ENCODE assay signal across 8 mouse cellular contexts in the genomic region with DNA sequence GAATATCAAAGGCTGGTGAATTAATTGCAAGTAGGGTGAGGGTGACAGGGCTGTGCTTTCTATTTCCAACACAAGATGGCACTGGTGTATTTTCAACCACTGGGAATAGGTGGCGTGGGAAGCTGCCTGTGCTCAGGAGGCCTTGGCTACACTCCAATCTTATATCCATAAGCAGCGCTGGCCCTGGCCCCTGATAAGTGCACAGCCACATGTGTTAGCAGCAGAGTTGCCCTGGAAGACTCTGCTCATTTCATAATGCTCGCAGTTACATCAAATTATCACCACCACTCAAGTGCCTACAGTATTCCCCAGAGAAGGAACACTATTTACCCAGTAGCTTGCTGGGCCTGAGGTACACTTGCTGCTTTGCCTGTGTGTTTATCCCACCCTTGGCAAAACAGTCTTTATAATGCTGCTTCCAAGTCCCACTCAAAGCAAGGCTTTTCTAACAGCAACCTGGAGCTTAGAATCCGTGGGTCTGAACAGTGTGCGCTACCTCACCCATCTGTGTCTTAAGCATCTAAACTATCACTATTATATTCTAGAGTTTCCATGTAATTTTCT.
DNase-seq lines count a peak whose midpoint lies in the region; ATAC-seq and TF ChIP-seq lines count a peak whose summit lies in the region.

No protein-coding gene starts in this region.

- no peak overlapping the region for H3K4me2 ChIP-seq in forebrain, postnatal 0 days (ENCODE audit: low read depth)
- H3K4me2 ChIP-seq in hindbrain, postnatal 0 days (ENCODE audit: low read depth, low read length): no peak overlapping the region

- ATAC-seq in forebrain, postnatal 0 days: peak; percentile 92
- ATAC-seq in hindbrain, postnatal 0 days: peak; percentile 92
- ATAC-seq in erythroblast, adult 5-6 weeks (replicated peaks; ENCODE audit: low FRiP score, poor library complexity, severe bottlenecking): no peak

- WGBS in cerebellum, adult 2 months: 43% methylated on average over 5 of the region's 5 CpGs
- 26% methylated on average over 5 of the region's 5 CpGs for WGBS in forebrain, postnatal 0 days
- 38% methylated on average over 5 of the region's 5 CpGs for WGBS in hindbrain, postnatal 0 days

- no peak overlapping the region for H3K4me3 ChIP-seq in cerebellum, adult 2 months (replicated peaks; ENCODE audit: insufficient read depth, low read depth, low read length)
- no peak overlapping the region for H3K4me3 ChIP-seq in forebrain, postnatal 0 days (ENCODE audit: low read depth, low read length)
- no peak overlapping the region for H3K4me3 ChIP-seq in hindbrain, postnatal 0 days (ENCODE audit: low read length)

- no peak overlapping the region for H3K9ac ChIP-seq in forebrain, postnatal 0 days
- no peak overlapping the region for H3K9ac ChIP-seq in hindbrain, postnatal 0 days (replicated peaks; ENCODE audit: low read length)

- H3K9me3 ChIP-seq in forebrain, postnatal 0 days (ENCODE audit: low read length): no peaks in the 10 kb centered on the region
- no peaks in the 10 kb centered on the region for H3K9me3 ChIP-seq in hindbrain, postnatal 0 days (ENCODE audit: low read length)

- peak; percentile 88 for TF ChIP-seq CTCF in cerebellum, adult 2 months (IDR thresholded peaks at IDR 0.05; ENCODE audit: borderline replicate concordance, insufficient read depth, low read depth, low read length)
- peak; percentile 91 for TF ChIP-seq CTCF in forebrain, postnatal 0 days (IDR thresholded peaks at IDR 0.05; ENCODE audit: low read depth)
- TF ChIP-seq CTCF in hindbrain, postnatal 0 days (IDR thresholded peaks at IDR 0.05; ENCODE audit: low read depth): peak; percentile 90

- no peaks in the 10 kb centered on the region for H3K36me3 ChIP-seq in forebrain, postnatal 0 days (ENCODE audit: insufficient read depth)
- H3K36me3 ChIP-seq in hindbrain, postnatal 0 days (ENCODE audit: insufficient read depth, low read length): no peaks in the 10 kb centered on the region

- no peak for TF ChIP-seq POLR2A in cerebellum, adult 2 months (IDR thresholded peaks at IDR 0.05; ENCODE audit: borderline replicate concordance, insufficient read depth, low read length)

- no peak overlapping the region for H3K27ac ChIP-seq in cerebellum, adult 2 months (ENCODE audit: insufficient read depth, low read length)
- no peak overlapping the region for H3K27ac ChIP-seq in forebrain, postnatal 0 days (ENCODE audit: low read depth, low read length)
- no peak overlapping the region for H3K27ac ChIP-seq in hindbrain, postnatal 0 days

- peak; percentile 61 for DNase-seq in R1 (ENCODE audit: low read depth, low spot score)
- DNase-seq in cerebellum, adult 2 months: peak; percentile 67 to 68
- peak; percentile 89 for DNase-seq in forebrain, postnatal 0 days
- DNase-seq in hindbrain, postnatal 0 days (ENCODE audit: low spot score): peak; percentile 91
- peak; percentile 66 to 69 for DNase-seq in left cerebral cortex, adult 18-20 months (ENCODE audit: low spot score in 2 of 2)
- peak; percentile 24 to 33 for DNase-seq in lung, postnatal 4 days
- peak; percentile 1 for DNase-seq in skeletal muscle tissue, adult 2 months (ENCODE audit: low read depth, low spot score)

- no peaks in the 10 kb centered on the region for H3K27me3 ChIP-seq in cerebellum, adult 2 months (ENCODE audit: control insufficient read depth, insufficient read depth, low read length)
- no peaks in the 10 kb centered on the region for H3K27me3 ChIP-seq in forebrain, postnatal 0 days (ENCODE audit: insufficient read depth, low read length)
- H3K27me3 ChIP-seq in hindbrain, postnatal 0 days (ENCODE audit: insufficient read depth, low read length): no peaks in the 10 kb centered on the region

- H3K4me1 ChIP-seq in cerebellum, adult 2 months (ENCODE audit: control insufficient read depth, insufficient read depth, low read length): no peaks in the 10 kb centered on the region
- no peaks in the 10 kb centered on the region for H3K4me1 ChIP-seq in forebrain, postnatal 0 days (ENCODE audit: insufficient read depth)
- no peaks in the 10 kb centered on the region for H3K4me1 ChIP-seq in hindbrain, postnatal 0 days (ENCODE audit: insufficient read depth, low read length)

Comparison
In these comparisons a context has a peak if more than half of its experiments do, and no peak if none do; other contexts are left out.
1. DNase-seq: peak in every context shown above with its lines; median percentile 91 in hindbrain, postnatal 0 days; 89 in forebrain, postnatal 0 days; 68 in cerebellum, adult 2 months; 68 in left cerebral cortex, adult 18-20 months; 61 in R1; 28 in lung, postnatal 4 days; 1 in skeletal muscle tissue, adult 2 months.